Mouse (Mus musculus) cortical plate, adult 2 months (tissue): ENCODE measurements around the gene Gatd1.

Source experiments
- CTCF ChIP-seq: fragments of 200-500 bp; IDR thresholded peaks from 2 replicates; pipeline ENCODE4 v1.5.1; 2011; ENCODE audit warnings: mild to moderate bottlenecking, control low read depth, low read length; ENCODE audit not compliant: insufficient read depth; ENCODE audit errors: extremely low read depth
- POLR2A ChIP-seq: fragments of 200-500 bp; IDR thresholded peaks from 2 replicates; pipeline ENCODE4 v1.6.1; 2011; ENCODE audit warnings: mild to moderate bottlenecking, low read length, control low read depth; ENCODE audit not compliant: insufficient read depth; ENCODE audit errors: extremely low read depth

GRCm38 (mm10) chr7:141439140-141439679 lies 25.3 kb upstream of the Gatd1 start:
- TF ChIP-seq POLR2A, result no peak
- TF ChIP-seq CTCF, result no peak
